Mouse (Mus musculus) CH12.LX (cell line): Measurements from ENCODE around the gene Stk19. TPM values are rescaled to one million over a fixed set of nuclear protein-coding genes. Genes with fewer than 3 reads are reported as not detected.
"Not testable (repeated sequence)": the region's sequence is repeated elsewhere in the genome, so short reads cannot be mapped to it uniquely, and the experiment has no call there.

Source experiments
- DNase-seq: peaks from one replicate; pipeline ENCODE4 v3.0.0-alpha.2; 2013; ENCODE audit errors: extremely low read depth
- H3K27ac ChIP-seq: 2 replicates; pipeline ENCODE4 v1.5.1; 2012; ENCODE audit warnings: low read depth, mild to moderate bottlenecking, control low read depth, moderate library complexity; ENCODE audit not compliant: insufficient read depth
- H3K27me3 ChIP-seq: replicated peaks from 2 replicates; pipeline ENCODE3; 2012; ENCODE audit warnings: inconsistent platforms
- H3K36me3 ChIP-seq, 2 experiments: replicated peaks in 1 of 2; 2 replicates each; pipeline versions ENCODE3 to v1.6.1; 2012; ENCODE audit warnings: inconsistent platforms in 1 of 2, low read length in 1 of 2, mild to moderate bottlenecking in 1 of 2, mixed read lengths in 1 of 2, moderate library complexity in 1 of 2; ENCODE audit not compliant: control insufficient read depth in 1 of 2, insufficient read depth in 1 of 2
- H3K4me1 ChIP-seq, 2 experiments: 2 replicates each; pipeline ENCODE4 v1.6.1; 2012; ENCODE audit warnings: inconsistent platforms in 1 of 2, moderate library complexity in 1 of 2; ENCODE audit not compliant: insufficient read depth in 2 of 2, control insufficient read depth in 1 of 2
- H3K4me2 ChIP-seq: 2 replicates; pipeline ENCODE4 v1.6.1; 2012; ENCODE audit warnings: low read depth, mild to moderate bottlenecking, control low read depth; ENCODE audit not compliant: poor library complexity, insufficient read depth, severe bottlenecking
- H3K4me3 ChIP-seq, 3 experiments: fragments of 150-350 bp in 1 of 3; sonication (generic) in 1 of 3; replicated peaks in 1 of 3; 2 replicates each; pipeline versions ENCODE3 to v1.5.1; 2011 to 2012; ENCODE audit warnings: low read depth in 2 of 3, low read length in 2 of 3, mild to moderate bottlenecking in 2 of 3, moderate library complexity in 2 of 3, control low read depth in 1 of 3, improper control_type of control experiment in 1 of 3, inconsistent platforms in 1 of 3, mixed read lengths in 1 of 3; ENCODE audit not compliant: poor library complexity in 1 of 3
- H3K79me2 ChIP-seq: replicated peaks from 2 replicates; pipeline ENCODE4 v1.6.1; 2012; ENCODE audit warnings: mild to moderate bottlenecking, moderate library complexity; ENCODE audit not compliant: control insufficient read depth, poor library complexity, insufficient read depth, severe bottlenecking; ENCODE audit errors: extremely low read depth
- H3K9ac ChIP-seq: 2 replicates; pipeline ENCODE4 v1.6.1; 2012; ENCODE audit warnings: low read depth, mild to moderate bottlenecking, control low read depth, moderate library complexity; ENCODE audit not compliant: insufficient read depth
- H3K9me3 ChIP-seq: replicated peaks from 2 replicates; pipeline ENCODE3; 2012; ENCODE audit warnings: low read length, inconsistent platforms, mixed read lengths
- CTCF ChIP-seq, 2 experiments: IDR thresholded peaks in 1 of 2; conservative IDR thresholded peaks in 1 of 2; 2 replicates each; pipeline ENCODE4 v1.5.1; 2011 to 2012; ENCODE audit warnings: low read depth in 2 of 2, low read length in 2 of 2, improper control_type of control experiment in 1 of 2, inconsistent platforms in 1 of 2, mild to moderate bottlenecking in 1 of 2, moderate library complexity in 1 of 2
- EP300 ChIP-seq: IDR thresholded peaks from 2 replicates; pipeline ENCODE4 v1.6.1; 2011; ENCODE audit warnings: low read length, improper control_type of control experiment
- ETS1 ChIP-seq: conservative IDR thresholded peaks from 2 replicates; pipeline ENCODE4 v1.6.1; 2012; ENCODE audit warnings: low read depth, mild to moderate bottlenecking, inconsistent platforms, low read length, improper control_type of control experiment, moderate library complexity
- HCFC1 ChIP-seq: IDR thresholded peaks from 2 replicates; pipeline ENCODE4 v1.6.1; 2012; ENCODE audit warnings: low read depth, mild to moderate bottlenecking, inconsistent platforms, low read length, improper control_type of control experiment
- JUN ChIP-seq: IDR thresholded peaks from 2 replicates; pipeline ENCODE4 v1.6.1; 2011; ENCODE audit warnings: low read depth, mild to moderate bottlenecking, low read length, improper control_type of control experiment, moderate library complexity; ENCODE audit not compliant: insufficient read depth
- MAZ ChIP-seq: IDR thresholded peaks from 2 replicates; pipeline ENCODE4 v1.6.1; 2012; ENCODE audit warnings: low read depth, mild to moderate bottlenecking, inconsistent platforms, low read length, improper control_type of control experiment, moderate library complexity
- MEF2A ChIP-seq: IDR thresholded peaks from 2 replicates; pipeline ENCODE4 v1.6.1; 2014; ENCODE audit warnings: low read depth, mild to moderate bottlenecking, inconsistent platforms, low read length, improper control_type of control experiment, borderline replicate concordance
- MXI1 ChIP-seq: IDR thresholded peaks from 2 replicates; pipeline ENCODE4 v1.6.1; 2011; ENCODE audit warnings: mild to moderate bottlenecking, low read depth, low read length, improper control_type of control experiment
- MYC ChIP-seq: IDR thresholded peaks from 2 replicates; pipeline ENCODE4 v1.6.1; 2011; ENCODE audit warnings: low read depth, mild to moderate bottlenecking, improper control_type of control experiment, low read length
- PAX5 ChIP-seq: IDR thresholded peaks from 2 replicates; pipeline ENCODE4 v1.6.1; 2012; ENCODE audit warnings: low read length, inconsistent platforms, mixed read lengths
- RAD21 ChIP-seq: IDR thresholded peaks from 2 replicates; pipeline ENCODE4 v1.6.1; 2011; ENCODE audit warnings: low read depth, mild to moderate bottlenecking, low read length, improper control_type of control experiment, moderate library complexity
- TBP ChIP-seq: conservative IDR thresholded peaks from 2 replicates; pipeline ENCODE4 v1.6.1; 2011; ENCODE audit warnings: low read depth, low read length, improper control_type of control experiment
- USF2 ChIP-seq: conservative IDR thresholded peaks from 2 replicates; pipeline ENCODE4 v1.6.1; 2011; ENCODE audit warnings: low read depth, low read length, improper control_type of control experiment
- ZMIZ1 ChIP-seq: IDR thresholded peaks from 2 replicates; pipeline ENCODE4 v1.6.1; 2012; ENCODE audit warnings: low read depth, mild to moderate bottlenecking, inconsistent platforms, low read length, improper control_type of control experiment
- dilution Hi-C: fragments of 300-500 bp; cut with MboI; formaldehyde crosslinking; loops from 2 replicates; pipeline ENCODE4 v1.14.3; 2020; ENCODE audit warnings: low sequenced_read_pairs; ENCODE audit not compliant: extremely low pct_unique_long_range_greater_than_20kb, extremely low pct_ligation_motif_present
- in situ Hi-C: fragments of 300-500 bp; cut with MboI; formaldehyde crosslinking; loops from 3 replicates; pipeline ENCODE4 v1.14.3; 2019; ENCODE audit warnings: low sequenced_read_pairs, low pct_ligation_motif_present, low pct_unique_long_range_greater_than_20kb, mixed read lengths
- polyA plus RNA-seq: library from polyadenylated mRNA; unstranded; fragments of >175 nt; gene quantifications from 2 replicates; pipeline ENCODE4 v1.2.1, GENCODE M21; 2012; ENCODE audit warnings: low read depth; ENCODE audit not compliant: insufficient read length
- total RNA-seq, 2 experiments: library from RNA; depleted of rRNA; stranded (reverse); fragments of 300-350 nt in 1 of 2; fragments of >200 nt in 1 of 2; gene quantifications; 2 replicates each; pipeline ENCODE4 v1.2.3; 2012 to 2014

The Stk19 gene
- total and polyA plus RNA-seq, 3 experiments: 22.6 to 37.1 (median 27.7) TPM

DNA sequence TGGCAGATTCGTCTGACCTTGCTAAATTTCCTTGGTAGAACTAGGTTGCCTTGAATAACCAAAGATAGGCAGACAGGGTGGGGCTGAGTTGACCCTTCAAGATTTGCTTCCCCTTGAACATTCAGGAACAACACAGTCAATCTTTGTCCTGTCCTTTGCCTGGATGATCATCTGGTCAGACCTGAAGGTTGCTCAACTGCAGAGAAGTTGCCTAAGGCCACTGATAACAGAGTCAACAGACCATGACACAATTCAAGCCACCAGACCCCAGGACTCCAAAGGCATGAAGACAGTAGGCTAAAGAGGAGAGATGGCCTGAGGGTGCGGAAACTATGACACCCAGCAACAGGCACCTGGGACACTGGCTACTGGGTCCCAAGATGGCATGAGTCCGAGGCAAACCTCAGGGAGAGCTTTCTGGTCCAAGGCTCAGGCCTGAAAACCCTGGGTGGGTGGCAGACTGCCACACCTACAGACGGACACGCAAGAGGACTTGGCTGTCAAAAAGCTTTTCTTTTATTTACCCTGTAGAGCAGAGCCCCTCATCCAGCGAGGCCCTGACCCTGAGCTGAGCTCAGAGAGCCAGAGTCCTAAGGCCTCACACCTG is 28.0 kb downstream of the Stk19 start:
- Histone ChIP-seq H3K4me3 (no peak overlapping the region), H3K9ac (no peak overlapping the region), H3K27me3 (no peaks in the 10 kb centered on the region), H3K27ac (no peak overlapping the region), H3K36me3 (no peaks in the 10 kb centered on the region), H3K79me2 (no peaks in the 10 kb centered on the region), H3K9me3 (peaks cover 5% of the 10 kb centered on the region), H3K4me1 (no peaks in the 10 kb centered on the region), H3K4me2 (no peak overlapping the region)
- no peak for DNase-seq
- in situ Hi-C loops (no loop called here), dilution Hi-C loops (no loop called here)
- TF ChIP-seq ETS1: no peak
- no peak for TF ChIP-seq MXI1
- no peak for TF ChIP-seq USF2
- no peak for TF ChIP-seq EP300
- TF ChIP-seq ZMIZ1: no peak
- no peak for TF ChIP-seq TBP

DNA sequence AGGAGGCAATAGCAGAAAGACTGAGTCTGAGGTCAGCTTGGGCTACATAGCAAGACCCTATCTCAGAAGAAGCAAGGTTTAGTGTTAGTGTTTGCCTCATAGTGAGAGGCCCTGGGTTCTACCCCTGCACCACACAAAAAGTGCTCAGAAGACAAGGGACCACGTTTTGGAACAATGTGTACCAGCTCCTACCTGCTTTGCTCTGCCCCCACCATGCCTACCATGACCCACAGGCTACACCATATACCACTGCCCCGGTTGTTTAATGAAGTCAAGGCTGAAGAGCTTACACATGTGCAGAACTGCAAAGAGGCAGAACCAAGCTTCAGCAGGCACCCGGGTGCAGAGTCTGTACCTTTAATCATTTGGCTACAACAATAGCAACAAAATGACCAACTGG is 29.6 kb downstream of the Stk19 start:
- in situ Hi-C loops: no loop called here
- Histone ChIP-seq H3K4me1 (no peaks in the 10 kb centered on the region), H3K79me2 (no peaks in the 10 kb centered on the region), H3K9ac (no peak overlapping the region), H3K27me3 (no peaks in the 10 kb centered on the region), H3K27ac (no peak overlapping the region), H3K9me3 (peaks cover 5% of the 10 kb centered on the region), H3K4me2 (no peak overlapping the region), H3K4me3 (no peak overlapping the region), H3K36me3 (no peaks in the 10 kb centered on the region)
- TF ChIP-seq HCFC1 (no peak), MAZ (no peak), MEF2A (no peak), RAD21 (no peak)
- DNase-seq: no peak
- dilution Hi-C loops: no loop called here

DNA sequence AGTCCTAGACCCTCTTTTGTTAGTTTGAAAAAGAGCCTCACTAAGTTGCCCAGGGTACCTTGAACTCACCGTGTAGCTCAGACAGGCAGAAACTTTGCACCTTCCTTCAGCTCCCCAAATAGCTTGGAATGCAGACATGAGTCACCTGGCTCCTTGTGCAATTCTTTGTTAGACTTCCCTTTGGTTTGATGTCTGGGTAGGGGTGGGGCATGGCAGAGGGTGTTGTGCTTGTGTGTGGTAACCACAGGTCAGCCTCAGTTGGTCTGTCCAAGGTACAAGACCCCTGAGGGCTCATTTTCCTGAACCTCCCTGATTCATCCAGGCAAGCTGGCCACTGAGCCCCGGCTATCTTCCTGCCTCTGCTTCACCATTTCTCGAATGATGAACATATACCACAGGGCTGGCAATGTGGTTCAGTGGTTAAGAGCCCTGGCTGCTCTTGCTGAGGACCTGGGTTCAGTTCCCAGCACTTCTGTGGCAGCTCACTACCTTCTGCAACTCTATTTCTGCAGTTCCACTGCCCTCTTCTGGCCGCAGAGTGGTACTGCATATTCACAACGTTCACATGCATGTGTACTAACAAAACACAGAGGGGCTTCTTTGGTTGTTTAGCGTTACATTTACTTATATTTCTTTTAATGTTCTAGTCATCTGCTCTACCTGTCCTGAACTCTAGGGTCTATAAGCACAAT is 31.7 kb downstream of the Stk19 start:
- in situ Hi-C loops: no loop called here
- Histone ChIP-seq H3K27me3 (peaks cover 2% of the 10 kb centered on the region), H3K4me2 (no peak overlapping the region), H3K27ac (no peak overlapping the region), H3K9ac (no peak overlapping the region), H3K4me1 (no peaks in the 10 kb centered on the region), H3K9me3 (peaks cover 5% of the 10 kb centered on the region), H3K79me2 (no peaks in the 10 kb centered on the region), H3K4me3 (no peak overlapping the region)
- dilution Hi-C loops: no loop called here
- peak; percentile 12 for TF ChIP-seq RAD21
- TF ChIP-seq PAX5: no peak
- no peak for TF ChIP-seq MYC
- no peak for TF ChIP-seq ETS1
- TF ChIP-seq JUN: no peak
- peak; percentile 33 to 41 for TF ChIP-seq CTCF (conservative IDR thresholded peaks at IDR 0.05 in 1 of 2, IDR thresholded peaks at IDR 0.05 in 1 of 2; ENCODE audit: low read depth in 2 of 2, low read length in 2 of 2)
- TF ChIP-seq, all 38 proteins: peak for 2
- H3K36me3 ChIP-seq: no peaks in the 10 kb centered on the region
- DNase-seq: peak; percentile 17

DNA sequence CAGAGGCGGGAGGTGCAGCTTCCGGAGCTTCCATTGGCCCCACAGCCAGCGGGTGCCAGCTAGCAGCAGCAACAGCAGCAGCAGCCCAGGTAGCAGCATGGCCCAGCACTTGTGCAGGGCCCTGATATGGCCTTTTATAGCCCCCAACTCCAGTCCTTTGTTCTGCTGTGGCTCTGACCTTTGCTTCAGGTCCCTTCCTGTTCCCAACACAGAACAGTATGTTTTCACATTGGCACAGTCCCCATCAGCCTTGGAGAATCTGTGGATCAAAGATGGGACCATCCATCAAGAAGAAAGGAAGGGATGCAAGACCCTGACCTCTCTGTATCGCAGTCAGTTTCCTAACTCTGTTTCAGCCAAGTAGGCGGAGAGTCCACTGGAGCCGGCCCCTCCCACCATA is 32.4 kb downstream of the Stk19 start, which contains the start of gene Cyp21a1:
Cyp21a1 (minus strand) TSS at position 261 of the 400 bp plus-strand sequence.
- H3K27me3 ChIP-seq, H3K4me3 ChIP-seq, H3K4me1 ChIP-seq, H3K4me2 ChIP-seq, H3K27ac ChIP-seq, H3K79me2 ChIP-seq, in situ Hi-C loops, DNase-seq, H3K9me3 ChIP-seq, dilution Hi-C loops, H3K9ac ChIP-seq, H3K36me3 ChIP-seq: not testable (repeated sequence)
